Mouse (Mus musculus): ENCODE data around the gene Nmb. TPM values are rescaled to one million over a fixed set of nuclear protein-coding genes. Genes with fewer than 3 reads are reported as not detected.

Nmb gene
- total and polyA plus RNA-seq, 2 experiments from 2014 or later = 12.9 to 13.4 TPM

- H3K4me2 ChIP-seq (ENCODE audit: low read depth, low read length) = no peak overlapping the region
- no peaks in the 10 kb centered on the region for H3K27me3 ChIP-seq (ENCODE audit: insufficient read depth, low read length)
- H3K9ac ChIP-seq (replicated peaks; ENCODE audit: low read length) = no peak overlapping the region
- ATAC-seq (no peak), DNase-seq (ENCODE audit: low spot score) (no peak)
- H3K36me3 ChIP-seq (ENCODE audit: insufficient read depth, low read length) = peaks cover 12% of the 10 kb centered on the region
- no peak overlapping the region for H3K27ac ChIP-seq
- 97% methylated on average over 1 of the region's 1 CpGs for WGBS
- TF ChIP-seq CTCF (IDR thresholded peaks at IDR 0.05; ENCODE audit: low read depth) = no peak
- no peak overlapping the region for H3K4me3 ChIP-seq (ENCODE audit: low read length)
- H3K9me3 ChIP-seq (ENCODE audit: low read length) = no peaks in the 10 kb centered on the region
- H3K4me1 ChIP-seq (ENCODE audit: insufficient read depth, low read length) = no peaks in the 10 kb centered on the region
Measured at GRCm38 (mm10) chr7:80935834-80936233, 31.0 kb upstream of the Nmb start.

GRCm38 (mm10) chr7:80932777-80933176, 27.9 kb upstream of the Nmb start:
- no peak for TF ChIP-seq CTCF (IDR thresholded peaks at IDR 0.05; ENCODE audit: low read depth)
- Histone ChIP-seq H3K27ac (no peak overlapping the region), H3K9me3 (ENCODE audit: low read length) (no peaks in the 10 kb centered on the region), H3K9ac (replicated peaks; ENCODE audit: low read length) (no peak overlapping the region), H3K27me3 (ENCODE audit: insufficient read depth, low read length) (no peaks in the 10 kb centered on the region), H3K4me3 (ENCODE audit: low read length) (no peak overlapping the region), H3K4me2 (ENCODE audit: low read depth, low read length) (no peak overlapping the region), H3K4me1 (ENCODE audit: insufficient read depth, low read length) (no peaks in the 10 kb centered on the region), H3K36me3 (ENCODE audit: insufficient read depth, low read length) (peaks cover 12% of the 10 kb centered on the region)
- DNase-seq (ENCODE audit: low spot score) (no peak), ATAC-seq (no peak)
- WGBS = 65% methylated on average over 1 of the region's 1 CpGs

- H3K27ac ChIP-seq = no peak overlapping the region
- no peaks in the 10 kb centered on the region for H3K27me3 ChIP-seq (ENCODE audit: insufficient read depth, low read length)
- no peaks in the 10 kb centered on the region for H3K4me1 ChIP-seq (ENCODE audit: insufficient read depth, low read length)
- H3K9me3 ChIP-seq (ENCODE audit: low read length) = no peaks in the 10 kb centered on the region
- no peak overlapping the region for H3K9ac ChIP-seq (replicated peaks; ENCODE audit: low read length)
- TF ChIP-seq CTCF (IDR thresholded peaks at IDR 0.05; ENCODE audit: low read depth) = no peak
- no peak overlapping the region for H3K4me2 ChIP-seq (ENCODE audit: low read depth, low read length)
- 79% methylated on average over 8 of the region's 8 CpGs for WGBS
- no peak overlapping the region for H3K4me3 ChIP-seq (ENCODE audit: low read length)
- H3K36me3 ChIP-seq (ENCODE audit: insufficient read depth, low read length) = peaks cover 16% of the 10 kb centered on the region
- DNase-seq (ENCODE audit: low spot score) = no peak
- no peak for ATAC-seq
Measured at GRCm38 (mm10) chr7:80931618-80932207, 26.8 kb upstream of the Nmb start.

- Histone ChIP-seq H3K36me3 (ENCODE audit: insufficient read depth, low read length) (peaks cover 37% of the 10 kb centered on the region), H3K9ac (replicated peaks; ENCODE audit: low read length) (no peak overlapping the region), H3K27me3 (ENCODE audit: insufficient read depth, low read length) (no peaks in the 10 kb centered on the region), H3K4me3 (ENCODE audit: low read length) (no peak overlapping the region), H3K4me1 (ENCODE audit: insufficient read depth, low read length) (no peaks in the 10 kb centered on the region), H3K4me2 (ENCODE audit: low read depth, low read length) (no peak overlapping the region), H3K9me3 (ENCODE audit: low read length) (no peaks in the 10 kb centered on the region), H3K27ac (no peak overlapping the region)
- ATAC-seq (no peak), DNase-seq (ENCODE audit: low spot score) (no peak)
- no peak for TF ChIP-seq CTCF (IDR thresholded peaks at IDR 0.05; ENCODE audit: low read depth)
- WGBS = 90% methylated on average over 2 of the region's 2 CpGs
Measured at GRCm38 (mm10) chr7:80923165-80923564, 18.3 kb upstream of the Nmb start.

GRCm38 (mm10) chr7:80919647-80920008, 14.8 kb upstream of the Nmb start:
- Histone ChIP-seq H3K9me3 (ENCODE audit: low read length) (no peaks in the 10 kb centered on the region), H3K4me3 (ENCODE audit: low read length) (no peak overlapping the region), H3K9ac (replicated peaks; ENCODE audit: low read length) (no peak overlapping the region), H3K4me2 (ENCODE audit: low read depth, low read length) (no peak overlapping the region), H3K27me3 (ENCODE audit: insufficient read depth, low read length) (no peaks in the 10 kb centered on the region), H3K27ac (no peak overlapping the region), H3K36me3 (ENCODE audit: insufficient read depth, low read length) (peaks cover 41% of the 10 kb centered on the region), H3K4me1 (ENCODE audit: insufficient read depth, low read length) (no peaks in the 10 kb centered on the region)
- no peak for DNase-seq (ENCODE audit: low spot score)
- no peak for ATAC-seq
- WGBS = 94% methylated on average over 5 of the region's 5 CpGs
- no peak for TF ChIP-seq CTCF (IDR thresholded peaks at IDR 0.05; ENCODE audit: low read depth)

- Histone ChIP-seq H3K4me1 (ENCODE audit: insufficient read depth, low read length) (no peaks in the 10 kb centered on the region), H3K9me3 (ENCODE audit: low read length) (no peaks in the 10 kb centered on the region), H3K4me3 (ENCODE audit: low read length) (no peak overlapping the region), H3K36me3 (ENCODE audit: insufficient read depth, low read length) (peaks cover 41% of the 10 kb centered on the region), H3K9ac (replicated peaks; ENCODE audit: low read length) (no peak overlapping the region), H3K27ac (no peak overlapping the region), H3K4me2 (ENCODE audit: low read depth, low read length) (no peak overlapping the region), H3K27me3 (ENCODE audit: insufficient read depth, low read length) (no peaks in the 10 kb centered on the region)
- WGBS = 88% methylated on average over 8 of the region's 8 CpGs
- no peak for DNase-seq (ENCODE audit: low spot score)
- TF ChIP-seq CTCF (IDR thresholded peaks at IDR 0.05; ENCODE audit: low read depth) = no peak
- ATAC-seq = no peak
Measured at GRCm38 (mm10) chr7:80918982-80919646, 14.2 kb upstream of the Nmb start.

GRCm38 (mm10) chr7:80917916-80918465, 13.1 kb upstream of the Nmb start:
- Histone ChIP-seq H3K9me3 (ENCODE audit: low read length) (no peaks in the 10 kb centered on the region), H3K36me3 (ENCODE audit: insufficient read depth, low read length) (peaks cover 47% of the 10 kb centered on the region), H3K9ac (replicated peaks; ENCODE audit: low read length) (no peak overlapping the region), H3K4me2 (ENCODE audit: low read depth, low read length) (no peak overlapping the region), H3K27ac (no peak overlapping the region), H3K4me3 (ENCODE audit: low read length) (no peak overlapping the region), H3K4me1 (ENCODE audit: insufficient read depth, low read length) (no peaks in the 10 kb centered on the region), H3K27me3 (ENCODE audit: insufficient read depth, low read length) (no peaks in the 10 kb centered on the region)
- no peak for ATAC-seq
- WGBS = 84% methylated on average over 4 of the region's 4 CpGs
- DNase-seq (ENCODE audit: low spot score) = no peak
- no peak for TF ChIP-seq CTCF (IDR thresholded peaks at IDR 0.05; ENCODE audit: low read depth)

Measured in hindbrain, postnatal 0 days (tissue).